Mouse (Mus musculus): ENCODE data around the gene Tnnc2. TPM values are rescaled to one million over a fixed set of nuclear protein-coding genes. Genes with fewer than 3 reads are reported as not detected.
"Not testable (repeated sequence)": the region's sequence is repeated elsewhere in the genome, so short reads cannot be mapped to it uniquely, and the experiment has no call there.

Tnnc2 gene
- polyA plus RNA-seq, 1 experiment from 2014 or later: 1.4 TPM

DNA sequence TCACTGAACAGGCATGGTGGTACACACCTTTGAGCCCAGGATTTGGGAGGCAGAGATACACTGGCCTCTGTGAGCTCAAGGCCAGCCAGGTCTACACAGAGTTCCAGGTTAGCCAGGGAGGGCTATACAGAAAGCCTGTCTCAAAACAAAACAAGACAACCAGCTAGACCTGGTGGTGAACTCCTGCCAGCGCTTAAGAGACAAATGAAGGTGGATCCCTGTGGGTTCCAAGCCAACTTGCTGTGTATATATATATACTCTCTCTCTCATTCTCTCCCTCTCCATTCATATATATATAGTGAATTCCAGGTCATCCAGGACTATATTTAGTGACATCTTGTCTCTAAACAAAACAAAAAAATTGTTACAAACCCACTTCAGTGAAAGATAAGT is 24.1 kb upstream of the Tnnc2 start:
- 61% methylated on average over 1 of the region's 1 CpGs for WGBS (ENCODE audit: insufficient replicate concordance)
- Histone ChIP-seq H3K4me2 (peak overlapping the region; percentile 70), H3K4me1 (ENCODE audit: control insufficient read depth, insufficient read depth, low read length) (peaks cover 10% of the 10 kb centered on the region), H3K9me3 (replicated peaks; ENCODE audit: control insufficient read depth, low read length) (no peaks in the 10 kb centered on the region), H3K9ac (ENCODE audit: low read depth, low read length) (peak overlapping the region; percentile 85), H3K36me3 (ENCODE audit: control insufficient read depth, insufficient read depth, low read length) (peaks cover 2% of the 10 kb centered on the region; the same call in 1 of the 2 replicates), H3K4me3 (ENCODE audit: low read depth, low read length) (peak overlapping the region; percentile 88), H3K27ac (ENCODE audit: low read depth, low read length) (no peak overlapping the region), H3K27me3 (ENCODE audit: control insufficient read depth, insufficient read depth, low read length) (no peaks in the 10 kb centered on the region)
- no peak for ATAC-seq (replicated peaks; ENCODE audit: insufficient number of reproducible peaks, low FRiP score, low TSS enrichment)

DNA sequence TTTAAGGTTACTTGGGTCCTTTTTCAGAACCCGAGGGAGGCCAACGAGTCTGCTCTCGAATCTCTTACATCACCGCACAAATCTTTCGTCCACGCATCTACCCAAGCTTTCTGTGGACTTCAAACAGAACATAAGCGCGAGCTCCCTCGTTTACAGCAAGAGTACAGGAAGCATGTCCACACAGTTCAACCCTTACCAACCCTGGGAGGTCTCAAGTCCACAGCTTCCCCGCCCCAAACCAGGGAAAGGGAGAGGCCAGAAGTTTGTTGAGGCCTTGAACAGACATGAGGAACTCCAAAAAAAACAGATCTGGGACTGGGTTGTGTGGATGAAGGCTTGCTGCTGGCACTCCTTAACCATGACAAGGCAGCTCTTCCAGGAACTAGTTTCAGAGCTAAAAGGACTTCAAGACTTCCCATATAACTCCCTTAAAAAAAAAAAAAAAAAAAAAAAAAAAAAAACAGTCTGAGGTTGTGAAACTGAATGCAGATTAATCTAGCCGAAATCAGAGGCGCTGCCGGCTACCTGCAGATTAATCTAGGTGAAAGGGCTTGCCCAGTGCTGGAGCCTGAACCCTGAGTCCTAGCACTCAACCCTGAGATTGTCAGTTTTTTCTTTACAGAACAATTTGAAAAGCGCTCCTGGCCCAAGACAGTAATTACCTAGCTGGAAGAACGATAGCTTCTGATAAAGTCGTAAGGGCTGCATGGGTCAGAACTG is 23.6 kb upstream of the Tnnc2 start:
- Histone ChIP-seq H3K36me3 (ENCODE audit: control insufficient read depth, insufficient read depth, low read length) (peaks cover 2% of the 10 kb centered on the region; the same call in 1 of the 2 replicates), H3K4me1 (ENCODE audit: control insufficient read depth, insufficient read depth, low read length) (peaks cover 10% of the 10 kb centered on the region), H3K27ac (ENCODE audit: low read depth, low read length) (no peak overlapping the region), H3K9me3 (replicated peaks; ENCODE audit: control insufficient read depth, low read length) (no peaks in the 10 kb centered on the region), H3K4me3 (ENCODE audit: low read depth, low read length) (peak overlapping the region; percentile 88), H3K9ac (ENCODE audit: low read depth, low read length) (peak overlapping the region; percentile 85), H3K27me3 (ENCODE audit: control insufficient read depth, insufficient read depth, low read length) (no peaks in the 10 kb centered on the region), H3K4me2 (peak overlapping the region; percentile 70)
- 91% methylated on average over 16 of the region's 16 CpGs for WGBS (ENCODE audit: insufficient replicate concordance)
- ATAC-seq (replicated peaks; ENCODE audit: insufficient number of reproducible peaks, low FRiP score, low TSS enrichment): no peak

DNA sequence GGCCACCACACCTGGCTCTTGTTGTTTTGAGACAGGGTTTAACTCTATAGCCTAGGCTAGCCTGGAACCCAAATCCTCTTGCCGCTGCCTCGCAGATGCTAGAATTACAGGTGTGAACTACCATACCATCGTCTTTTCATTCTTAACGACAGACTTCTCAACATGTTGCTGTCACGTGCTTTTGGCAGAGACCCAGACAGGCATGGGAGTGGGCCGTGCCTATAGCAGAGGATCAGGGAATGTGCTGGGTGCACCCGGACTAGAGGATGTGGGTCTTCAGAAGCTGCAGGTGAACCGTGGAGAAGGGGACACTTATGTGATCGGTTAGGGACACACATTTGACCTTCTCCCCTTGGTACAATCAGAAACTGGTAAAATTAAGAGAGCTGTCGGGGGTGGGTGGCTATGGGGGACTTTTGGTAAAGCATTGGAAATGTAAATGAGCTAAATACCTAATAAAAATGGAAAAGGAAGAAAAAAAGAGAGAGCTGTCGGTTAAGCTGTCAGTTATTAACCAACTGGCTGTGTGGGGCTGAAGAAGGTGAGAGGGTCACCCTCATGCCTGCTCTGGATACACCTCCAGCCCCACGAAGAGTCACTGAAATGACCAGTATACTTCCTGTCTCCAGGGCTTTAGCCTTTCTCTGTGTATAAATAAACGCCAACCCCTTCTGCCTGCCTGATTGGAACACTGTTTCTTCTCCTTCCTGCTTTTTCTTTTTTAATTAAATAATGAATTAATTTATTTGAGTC is 20.7 kb upstream of the Tnnc2 start:
- ATAC-seq (replicated peaks; ENCODE audit: insufficient number of reproducible peaks, low FRiP score, low TSS enrichment): no peak
- H3K9me3 ChIP-seq (replicated peaks; ENCODE audit: control insufficient read depth, low read length): no peaks in the 10 kb centered on the region
- H3K4me1 ChIP-seq (ENCODE audit: control insufficient read depth, insufficient read depth, low read length): peaks cover 6% of the 10 kb centered on the region
- no peaks in the 10 kb centered on the region for H3K27me3 ChIP-seq (ENCODE audit: control insufficient read depth, insufficient read depth, low read length)
- peaks cover 10% of the 10 kb centered on the region; the same call in 1 of the 2 replicates for H3K36me3 ChIP-seq (ENCODE audit: control insufficient read depth, insufficient read depth, low read length)
- no peak overlapping the region for H3K4me3 ChIP-seq (ENCODE audit: low read depth, low read length)
- no peak overlapping the region for H3K27ac ChIP-seq (ENCODE audit: low read depth, low read length)
- no peak overlapping the region for H3K4me2 ChIP-seq
- WGBS (ENCODE audit: insufficient replicate concordance): 88% methylated on average over 13 of the region's 13 CpGs
- H3K9ac ChIP-seq (ENCODE audit: low read depth, low read length): no peak overlapping the region

DNA sequence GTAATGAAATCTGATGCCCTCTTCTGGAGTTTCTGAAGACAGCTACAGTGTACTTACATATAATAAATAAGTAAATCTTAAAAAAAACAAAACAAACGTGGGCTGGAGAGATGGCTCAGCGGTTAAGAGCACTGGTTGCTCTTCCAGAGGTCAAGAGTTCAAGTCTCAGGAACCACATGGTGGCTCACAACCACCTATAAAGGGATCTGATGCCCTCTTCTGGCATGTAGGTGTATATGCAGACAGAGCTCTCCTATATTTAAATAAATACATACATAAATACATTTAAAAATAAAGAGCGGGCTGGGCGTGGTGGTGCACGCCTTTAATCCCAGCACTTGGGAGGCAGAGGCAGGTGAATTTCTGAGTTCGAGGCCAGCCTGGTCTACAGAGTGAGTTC is 18.8 kb upstream of the Tnnc2 start:
- not testable (repeated sequence) for H3K4me2 ChIP-seq; H3K4me1 ChIP-seq (ENCODE audit: control insufficient read depth, insufficient read depth, low read length); ATAC-seq (replicated peaks; ENCODE audit: insufficient number of reproducible peaks, low FRiP score, low TSS enrichment); H3K4me3 ChIP-seq (ENCODE audit: low read depth, low read length); H3K9me3 ChIP-seq (replicated peaks; ENCODE audit: control insufficient read depth, low read length); H3K9ac ChIP-seq (ENCODE audit: low read depth, low read length); H3K27ac ChIP-seq (ENCODE audit: low read depth, low read length); H3K27me3 ChIP-seq (ENCODE audit: control insufficient read depth, insufficient read depth, low read length)
- H3K36me3 ChIP-seq (ENCODE audit: control insufficient read depth, insufficient read depth, low read length): peaks cover 15% of the 10 kb centered on the region; the same call in 1 of the 2 replicates
- 74% methylated on average over 6 of the region's 6 CpGs for WGBS (ENCODE audit: insufficient replicate concordance)

DNA sequence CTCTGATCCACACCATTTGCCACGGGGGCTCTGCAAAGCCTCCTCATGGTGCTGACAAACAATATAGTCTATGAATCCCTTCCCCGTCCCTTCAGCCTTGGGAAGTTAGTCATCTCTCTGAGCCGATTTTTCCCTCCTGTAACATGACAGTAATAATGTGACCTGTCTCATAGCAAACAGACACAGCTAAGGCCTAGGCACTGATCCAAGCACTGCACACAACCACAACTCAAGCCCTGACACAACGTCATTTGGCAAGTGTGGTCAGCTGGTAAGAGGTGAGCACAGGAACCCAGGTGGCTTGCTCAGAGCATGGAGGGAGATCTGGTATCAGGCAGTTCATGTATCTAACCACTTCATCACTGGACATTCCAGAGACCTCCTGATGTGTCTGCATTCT is 16.1 kb upstream of the Tnnc2 start:
- no peak overlapping the region for H3K4me3 ChIP-seq (ENCODE audit: low read depth, low read length)
- no peak overlapping the region for H3K4me2 ChIP-seq
- no peaks in the 10 kb centered on the region for H3K27me3 ChIP-seq (ENCODE audit: control insufficient read depth, insufficient read depth, low read length)
- H3K9me3 ChIP-seq (replicated peaks; ENCODE audit: control insufficient read depth, low read length): no peaks in the 10 kb centered on the region
- H3K4me1 ChIP-seq (ENCODE audit: control insufficient read depth, insufficient read depth, low read length): 0 out of 2 replicates have a peak, but pooled peaks cover 7% of the 10 kb centered on the region
- 77% methylated on average over 4 of the region's 4 CpGs for WGBS (ENCODE audit: insufficient replicate concordance)
- peaks cover 20% of the 10 kb centered on the region; the same call in 1 of the 2 replicates for H3K36me3 ChIP-seq (ENCODE audit: control insufficient read depth, insufficient read depth, low read length)
- no peak overlapping the region for H3K9ac ChIP-seq (ENCODE audit: low read depth, low read length)
- no peak overlapping the region for H3K27ac ChIP-seq (ENCODE audit: low read depth, low read length)
- ATAC-seq (replicated peaks; ENCODE audit: insufficient number of reproducible peaks, low FRiP score, low TSS enrichment): no peak

DNA sequence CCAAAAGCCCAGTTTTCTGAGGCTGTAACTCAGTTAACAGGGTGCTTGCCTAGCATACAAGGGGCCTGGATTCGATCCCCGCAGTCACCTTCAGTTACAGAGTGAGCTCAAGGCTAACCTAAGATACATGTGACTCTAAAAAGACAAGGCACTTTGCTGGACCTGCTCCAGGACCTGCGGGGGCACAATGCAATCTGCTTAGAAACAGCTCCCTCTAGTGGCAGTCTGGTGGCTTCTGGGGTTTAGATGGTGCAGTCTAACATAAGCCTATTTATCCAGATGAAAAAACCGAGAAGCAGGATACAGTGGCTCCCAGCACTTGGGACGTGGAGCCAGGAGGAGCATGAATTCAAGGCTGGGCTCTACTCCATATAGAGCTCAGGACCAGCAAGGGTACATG is 14.5 kb upstream of the Tnnc2 start:
- H3K9me3 ChIP-seq (replicated peaks; ENCODE audit: control insufficient read depth, low read length): no peaks in the 10 kb centered on the region
- no peaks in the 10 kb centered on the region for H3K27me3 ChIP-seq (ENCODE audit: control insufficient read depth, insufficient read depth, low read length)
- H3K36me3 ChIP-seq (ENCODE audit: control insufficient read depth, insufficient read depth, low read length): peaks cover 18% of the 10 kb centered on the region; the same call in 1 of the 2 replicates
- no peak; the same call in 1 of the 2 replicates for ATAC-seq (replicated peaks; ENCODE audit: insufficient number of reproducible peaks, low FRiP score, low TSS enrichment)
- no peak overlapping the region for H3K4me2 ChIP-seq
- H3K27ac ChIP-seq (ENCODE audit: low read depth, low read length): no peak overlapping the region
- H3K9ac ChIP-seq (ENCODE audit: low read depth, low read length): no peak overlapping the region
- WGBS (ENCODE audit: insufficient replicate concordance): 37% methylated on average over 5 of the region's 5 CpGs
- 0 out of 2 replicates have a peak, but pooled peaks cover 7% of the 10 kb centered on the region for H3K4me1 ChIP-seq (ENCODE audit: control insufficient read depth, insufficient read depth, low read length)
- H3K4me3 ChIP-seq (ENCODE audit: low read depth, low read length): no peak overlapping the region

DNA sequence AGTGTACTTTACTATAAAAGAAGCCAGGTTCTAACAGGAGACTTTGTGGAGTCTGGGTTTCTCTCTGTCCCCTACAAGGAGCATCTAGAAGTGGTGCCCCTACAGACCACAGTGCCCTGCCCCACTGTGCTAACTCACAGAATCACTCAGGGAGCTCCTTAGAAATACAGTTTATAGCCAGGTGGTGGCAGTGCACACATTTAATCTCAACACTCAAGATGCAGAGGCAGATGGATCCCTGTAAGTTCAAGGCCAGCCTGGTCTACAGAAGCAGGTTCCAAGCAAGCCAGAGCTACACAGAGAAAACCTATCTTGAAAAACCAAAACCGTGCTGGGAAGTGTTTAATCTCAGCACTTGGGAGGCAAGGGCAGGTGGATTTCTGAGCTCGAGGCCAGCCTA is 14.0 kb upstream of the Tnnc2 start:
- no peak overlapping the region for H3K4me2 ChIP-seq
- WGBS (ENCODE audit: insufficient replicate concordance): 88% methylated on average over 2 of the region's 2 CpGs
- H3K27ac ChIP-seq (ENCODE audit: low read depth, low read length): peak overlapping the region; percentile 74; the same call in 1 of the 2 replicates
- no peaks in the 10 kb centered on the region for H3K9me3 ChIP-seq (replicated peaks; ENCODE audit: control insufficient read depth, low read length)
- H3K9ac ChIP-seq (ENCODE audit: low read depth, low read length): no peak overlapping the region
- ATAC-seq (replicated peaks; ENCODE audit: insufficient number of reproducible peaks, low FRiP score, low TSS enrichment): no peak
- H3K4me3 ChIP-seq (ENCODE audit: low read depth, low read length): no peak overlapping the region
- H3K4me1 ChIP-seq (ENCODE audit: control insufficient read depth, insufficient read depth, low read length): 0 out of 2 replicates have a peak, but pooled peaks cover 7% of the 10 kb centered on the region
- peaks cover 18% of the 10 kb centered on the region; the same call in 1 of the 2 replicates for H3K36me3 ChIP-seq (ENCODE audit: control insufficient read depth, insufficient read depth, low read length)
- no peaks in the 10 kb centered on the region for H3K27me3 ChIP-seq (ENCODE audit: control insufficient read depth, insufficient read depth, low read length)

DNA sequence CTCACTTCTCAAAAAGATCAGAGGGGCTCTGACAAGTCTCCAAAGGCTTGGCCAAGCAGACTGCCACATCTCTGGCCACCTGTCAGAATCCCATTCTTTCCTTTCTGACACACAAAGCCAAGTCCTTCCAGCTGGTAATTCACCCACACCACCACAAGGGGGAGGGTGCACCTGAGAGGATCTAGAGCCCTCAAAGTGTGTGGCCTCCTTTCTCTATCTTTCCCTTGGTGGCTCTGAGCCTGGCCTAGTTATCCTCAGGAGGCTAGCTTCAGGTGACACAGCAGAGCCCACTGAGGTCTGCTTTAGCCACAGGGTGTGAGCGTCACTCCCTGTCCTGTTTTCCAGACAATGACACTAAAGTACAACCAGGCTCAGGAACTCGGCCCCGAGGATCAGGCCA is 13.5 kb upstream of the Tnnc2 start:
- 0 out of 2 replicates have a peak, but pooled peaks cover 13% of the 10 kb centered on the region for H3K4me1 ChIP-seq (ENCODE audit: control insufficient read depth, insufficient read depth, low read length)
- H3K27ac ChIP-seq (ENCODE audit: low read depth, low read length): peak overlapping the region; percentile 74
- H3K4me3 ChIP-seq (ENCODE audit: low read depth, low read length): no peak overlapping the region
- ATAC-seq (replicated peaks; ENCODE audit: insufficient number of reproducible peaks, low FRiP score, low TSS enrichment): no peak
- no peak overlapping the region for H3K4me2 ChIP-seq
- peaks cover 18% of the 10 kb centered on the region; the same call in 1 of the 2 replicates for H3K36me3 ChIP-seq (ENCODE audit: control insufficient read depth, insufficient read depth, low read length)
- no peaks in the 10 kb centered on the region for H3K27me3 ChIP-seq (ENCODE audit: control insufficient read depth, insufficient read depth, low read length)
- H3K9ac ChIP-seq (ENCODE audit: low read depth, low read length): peak overlapping the region; percentile 46; the same call in 1 of the 2 replicates
- no peaks in the 10 kb centered on the region for H3K9me3 ChIP-seq (replicated peaks; ENCODE audit: control insufficient read depth, low read length)
- WGBS (ENCODE audit: insufficient replicate concordance): 54% methylated on average over 3 of the region's 3 CpGs

Data from heart, embryonic 11.5 days (tissue).